Mouse (Mus musculus): Measurements from ENCODE around the gene Efcab2. TPM values are rescaled to one million over a fixed set of nuclear protein-coding genes. Genes with fewer than 3 reads are reported as not detected.

Gene Efcab2
- total RNA-seq, 2 experiments from 2014 or later, result 49.9 to 50.0 TPM

GRCm38 (mm10) chr1:178528431-178529351 is 122.8 kb downstream of the Efcab2 start, which contains the start of gene Kif26b:
Gene Kif26b, plus strand, starts transcription at chr1:178529125.
- DNase-seq, result peak; percentile 48 to 50
- intact Hi-C loops (cut with DNase I), result loop anchor here (2.0 kb wide), 1 partner anchor 432 kb away; no protein-coding TSS in a partner anchor

GRCm38 (mm10) chr1:178529512-178530300 is 123.8 kb downstream of the Efcab2 start:
- DNase-seq, result peak; percentile 2 to 17

GRCm38 (mm10) chr1:178530301-178531078 is 124.6 kb downstream of the Efcab2 start:
- intact Hi-C loops (cut with DNase I), result loop anchor here (2.0 to 5.0 kb wide), 2 partner anchors 158 to 557 kb away; no protein-coding TSS in a partner anchor
- peak; percentile 81 to 89 for DNase-seq

More at GRCm38 (mm10) chr1:178529512-178530300, 123.8 kb downstream of the Efcab2 start:
- intact Hi-C loops (cut with DNase I), result loop anchor here (2.0 to 5.0 kb wide), 3 partner anchors 159 to 558 kb away; no protein-coding TSS in a partner anchor

Small RNA genes within 50 kb of the gene (microRNA-seq; reads per million reads assigned to microRNA genes)
- 0 reads per million in 2 experiments for gene Gm27458

Other genes with a start within 250 kb of the Efcab2 start
- 10 to 100 TPM; 19.9 to 21.1 TPM for gene Desi2, start 218.7 kb upstream of the Efcab2 start, total RNA-seq (2021)
- 100 to 1,000 TPM; 111 to 119 TPM for gene Cox20, start 87.0 kb upstream of the Efcab2 start, total RNA-seq (2021)
- 100 to 1,000 TPM; 212 to 218 TPM for gene Hnrnpu, start 68.3 kb upstream of the Efcab2 start, total RNA-seq (2021)
- gene Kif26b, start 123.0 kb downstream of the Efcab2 start, total RNA-seq (2021), result 1 to 10 TPM; 4.5 to 5.9 TPM

Measured in heart, postnatal 14 days (tissue).